Mouse (Mus musculus): ENCODE data around the gene Slx1b. TPM values are rescaled to one million over a fixed set of nuclear protein-coding genes. Genes with fewer than 3 reads are reported as not detected.
"Not testable (repeated sequence)": the region's sequence is repeated elsewhere in the genome, so short reads cannot be mapped to it uniquely, and the experiment has no call there.

Gene Slx1b
- total RNA-seq, 2 experiments from 2014 or later = 14.4 to 17.0 TPM

GRCm38 (mm10) chr7:126689021-126689420 lies 6.6 kb downstream of the Slx1b start:
- DNase-seq (ENCODE audit: low spot score in 2 of 2) = no peak
- intact Hi-C loops (cut with DNase I) = no loop called here

- DNase-seq (ENCODE audit: low spot score in 2 of 2); intact Hi-C loops (cut with DNase I): not testable (repeated sequence)
These were observed 7.4 kb downstream of the Slx1b start for GRCm38 (mm10) chr7:126688156-126688555.

- DNase-seq (ENCODE audit: low spot score in 2 of 2) = no peak
- intact Hi-C loops (cut with DNase I) = no loop called here
These were observed 14.4 kb downstream of the Slx1b start for GRCm38 (mm10) chr7:126681221-126681620.

- intact Hi-C loops (cut with DNase I) = no loop called here
- no peak for DNase-seq (ENCODE audit: low spot score in 2 of 2)
These were observed 15.9 kb downstream of the Slx1b start for GRCm38 (mm10) chr7:126679683-126680082.

- DNase-seq (ENCODE audit: low spot score in 2 of 2) = no peak
- intact Hi-C loops (cut with DNase I) = no loop called here
These were observed 16.8 kb downstream of the Slx1b start for GRCm38 (mm10) chr7:126678545-126679341.

- no peak for DNase-seq (ENCODE audit: low spot score in 2 of 2)
- intact Hi-C loops (cut with DNase I) = no loop called here
These were observed 18.9 kb downstream of the Slx1b start for GRCm38 (mm10) chr7:126676631-126677220.

- peak in 1 of 2 experiments; percentile 43 for DNase-seq (ENCODE audit: low spot score in 2 of 2)
- intact Hi-C loops (cut with DNase I) = no loop called here
These were observed 19.4 kb downstream of the Slx1b start, which contains the start of gene Sult1a1 for GRCm38 (mm10) chr7:126676207-126676606. Gene Sult1a1 (minus strand): TSS chr7:126676432.

- DNase-seq (ENCODE audit: low spot score in 2 of 2) = no peak
- intact Hi-C loops (cut with DNase I) = no loop called here
These were observed 20.5 kb downstream of the Slx1b start for GRCm38 (mm10) chr7:126675104-126675503.

- intact Hi-C loops (cut with DNase I) = no loop called here
- DNase-seq (ENCODE audit: low spot score in 2 of 2) = no peak
These were observed 23.5 kb downstream of the Slx1b start for GRCm38 (mm10) chr7:126672111-126672510.

GRCm38 (mm10) chr7:126670152-126670551 lies 25.4 kb downstream of the Slx1b start:
- intact Hi-C loops (cut with DNase I) = no loop called here
- DNase-seq (ENCODE audit: low spot score in 2 of 2) = no peak

GRCm38 (mm10) chr7:126668452-126668851 lies 27.1 kb downstream of the Slx1b start:
- no peak for DNase-seq (ENCODE audit: low spot score in 2 of 2)
- intact Hi-C loops (cut with DNase I) = no loop called here

- no peak for DNase-seq (ENCODE audit: low spot score in 2 of 2)
- intact Hi-C loops (cut with DNase I) = no loop called here
These were observed 28.0 kb downstream of the Slx1b start for GRCm38 (mm10) chr7:126667495-126668090.

GRCm38 (mm10) chr7:126665269-126665668 lies 30.3 kb downstream of the Slx1b start:
- intact Hi-C loops (cut with DNase I) = no loop called here
- DNase-seq (ENCODE audit: low spot score in 2 of 2) = no peak

- no peak for DNase-seq (ENCODE audit: low spot score in 2 of 2)
- intact Hi-C loops (cut with DNase I) = no loop called here
These were observed 31.9 kb downstream of the Slx1b start for GRCm38 (mm10) chr7:126663646-126664045.

- intact Hi-C loops (cut with DNase I) = no loop called here
- no peak for DNase-seq (ENCODE audit: low spot score in 2 of 2)
These were observed 35.8 kb downstream of the Slx1b start for GRCm38 (mm10) chr7:126659771-126660170.

- intact Hi-C loops (cut with DNase I) = no loop called here
- no peak for DNase-seq (ENCODE audit: low spot score in 2 of 2)
These were observed 38.1 kb downstream of the Slx1b start for GRCm38 (mm10) chr7:126657522-126657921.

- intact Hi-C loops (cut with DNase I) = no loop called here
- no peak for DNase-seq (ENCODE audit: low spot score in 2 of 2)
These were observed 39.9 kb downstream of the Slx1b start for GRCm38 (mm10) chr7:126655695-126656094.

GRCm38 (mm10) chr7:126653991-126654390 lies 41.6 kb downstream of the Slx1b start:
- no peak for DNase-seq (ENCODE audit: low spot score in 2 of 2)
- intact Hi-C loops (cut with DNase I) = no loop called here

GRCm38 (mm10) chr7:126650852-126651251 lies 44.7 kb downstream of the Slx1b start:
- no peak for DNase-seq (ENCODE audit: low spot score in 2 of 2)
- intact Hi-C loops (cut with DNase I) = no loop called here

- intact Hi-C loops (cut with DNase I) = loop anchor here (5.0 kb wide), 1 partner anchor 108 kb away; the partner anchor contains the start of gene Mapk3
- peak; percentile 95 for DNase-seq (ENCODE audit: low spot score in 2 of 2)
These were observed 46.1 kb downstream of the Slx1b start, which contains the start of gene Sgf29 for GRCm38 (mm10) chr7:126649231-126650051. Gene Sgf29 (plus strand): TSS chr7:126649309.

All from left cerebral cortex, postnatal 25 days (tissue).